Mouse (Mus musculus) MEL (cell line): ENCODE results near the gene Slc39a7.

Experiments used
- RCOR1 ChIP-seq: IDR thresholded peaks from 2 replicates; pipeline ENCODE4 v1.6.1; 2012; ENCODE audit warnings: low read depth, mild to moderate bottlenecking, inconsistent platforms, low read length, improper control_type of control experiment
- USF1 ChIP-seq: IDR thresholded peaks from 2 replicates; pipeline ENCODE4 v1.6.1; 2014; ENCODE audit warnings: low read depth, mild to moderate bottlenecking, inconsistent platforms, low read length, improper control_type of control experiment, moderate library complexity

- TF ChIP-seq RCOR1 (no peak), USF1 (no peak; the same call in 1 of the 2 replicates)
Observed at GRCm38 (mm10) chr17:34032174-34032632, 721 bp upstream of the Slc39a7 start.
